Mouse (Mus musculus) MEL-GATA-1-ER (cell line): ENCODE results near the gene Dnah2.
"Not testable (repeated sequence)": the region's sequence is repeated elsewhere in the genome, so short reads cannot be mapped to it uniquely, and the experiment has no call there.

Source experiments
- DNase-seq: peaks from one replicate; pipeline ENCODE4 v3.0.0-alpha.2; 2012; ENCODE audit warnings: low read depth; ENCODE audit errors: extremely low read depth

The Dnah2 gene

DNA sequence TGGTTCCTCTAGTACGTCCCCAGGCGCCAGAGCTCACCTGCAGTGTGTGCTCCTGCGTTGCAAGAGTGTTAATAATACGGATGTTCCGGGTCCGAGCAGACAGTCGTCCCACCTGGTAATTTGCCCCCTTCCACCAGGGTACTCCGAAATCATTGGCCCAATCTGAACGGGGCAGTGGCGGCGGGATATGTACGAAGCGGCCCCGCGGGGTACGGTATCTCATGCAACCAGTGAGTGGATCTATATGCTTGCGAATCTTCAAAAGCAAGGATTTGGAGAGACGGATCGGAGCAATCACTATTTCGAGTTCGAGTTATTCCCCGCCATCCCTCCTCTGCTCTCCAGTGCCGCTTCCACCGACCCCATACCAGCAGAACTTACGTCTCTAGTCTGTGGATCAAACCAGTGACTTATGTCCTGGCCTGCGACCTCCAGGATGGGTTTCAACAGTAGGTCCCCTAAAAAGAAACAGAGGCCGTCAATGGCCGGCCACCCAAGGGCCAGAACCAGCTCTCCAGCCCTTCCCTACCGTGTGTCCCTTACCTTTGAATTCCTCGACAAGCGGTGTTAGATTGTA, 154.2 kb downstream of the Dnah2 start:
- not testable (repeated sequence) for DNase-seq

DNA sequence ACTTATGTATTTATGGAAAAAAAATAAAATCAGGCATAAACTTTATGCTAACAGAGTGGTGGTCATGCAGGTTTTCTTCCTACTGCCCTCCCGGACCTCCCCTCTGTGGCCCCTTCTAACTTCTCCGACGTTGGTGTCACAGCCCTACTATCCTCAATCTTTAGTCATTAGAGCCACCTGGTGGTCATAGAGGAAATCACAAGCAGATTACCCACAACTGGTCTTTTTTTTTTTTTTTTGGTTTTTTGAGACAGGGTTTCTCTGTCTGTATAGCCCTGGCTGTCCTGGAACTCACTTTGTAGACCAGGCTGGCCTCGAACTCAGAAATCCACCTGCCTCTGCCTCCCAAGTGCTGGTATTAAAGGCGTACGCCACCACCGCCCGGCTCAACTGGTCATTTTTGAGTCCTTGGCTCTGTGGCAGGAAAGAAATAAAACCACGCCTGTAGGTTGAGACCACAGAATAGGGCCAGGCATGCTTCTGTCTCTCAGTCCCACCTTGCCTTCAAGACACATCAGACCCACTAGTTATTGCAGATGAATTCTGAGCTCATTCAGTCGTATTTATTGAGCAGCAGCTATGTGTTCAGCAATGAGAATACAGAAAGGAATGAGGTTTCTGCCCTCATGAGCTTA, 158.4 kb downstream of the Dnah2 start:
- no peak for DNase-seq

DNA sequence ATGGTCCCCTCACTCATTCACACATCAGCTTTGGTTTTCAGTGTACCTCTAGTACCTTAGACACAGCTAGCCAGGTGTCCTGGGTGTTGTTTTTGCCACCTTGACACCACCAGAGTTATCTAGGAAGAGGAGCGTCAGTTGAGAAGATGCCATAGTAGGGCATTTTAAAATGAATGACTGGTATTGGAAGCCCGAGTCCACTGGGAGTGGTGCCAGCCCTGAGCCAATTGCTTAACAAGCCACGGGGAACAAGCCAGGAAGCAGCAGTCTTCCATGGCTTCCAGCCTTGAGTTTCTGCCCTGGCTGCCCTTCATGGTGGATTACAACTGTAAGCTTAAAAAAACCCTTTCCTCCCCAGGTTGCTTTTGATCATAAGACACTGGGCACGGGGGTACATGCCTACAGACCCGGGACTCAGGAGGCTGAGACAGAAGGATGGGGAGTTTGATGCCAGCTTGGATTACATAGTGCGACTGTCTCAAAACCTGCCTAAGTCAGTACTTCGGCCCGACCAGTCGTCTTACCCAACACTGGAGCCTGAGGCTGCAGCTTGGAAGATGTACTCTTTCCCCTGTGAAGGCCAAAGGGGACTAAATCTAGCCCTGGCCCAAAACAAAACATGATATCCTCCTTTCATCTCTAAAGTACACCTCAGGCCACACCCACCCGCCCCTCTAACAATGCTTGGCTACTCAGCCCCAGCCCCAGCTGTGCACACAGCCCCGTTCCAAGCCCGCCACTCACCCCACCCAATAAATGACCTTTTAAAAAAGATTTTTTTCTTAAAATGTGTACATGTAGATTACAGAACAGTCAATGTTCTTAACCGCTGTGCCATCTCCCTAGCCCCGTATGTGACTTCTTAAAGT, 159.1 kb downstream of the Dnah2 start:
- no peak for DNase-seq

DNA sequence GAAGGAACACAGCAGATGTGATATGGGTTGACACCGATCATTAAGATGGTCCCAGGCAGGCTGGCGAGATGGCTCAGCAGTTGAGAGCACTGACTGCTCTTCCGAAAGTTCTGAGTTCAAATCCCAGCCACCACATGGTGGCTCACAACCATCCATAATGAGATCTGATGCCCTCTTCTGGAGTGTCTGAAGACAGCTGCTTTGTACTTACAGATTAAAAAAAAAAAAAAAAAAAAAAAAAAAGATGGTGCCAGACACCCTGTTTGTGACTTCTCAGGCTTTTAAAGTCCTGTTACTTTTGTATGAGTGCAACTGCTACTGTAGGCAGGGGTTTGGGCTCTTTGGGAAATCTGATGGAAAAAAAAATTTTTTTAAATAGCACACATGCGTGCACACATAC, 160.2 kb downstream of the Dnah2 start:
- no peak for DNase-seq

DNA sequence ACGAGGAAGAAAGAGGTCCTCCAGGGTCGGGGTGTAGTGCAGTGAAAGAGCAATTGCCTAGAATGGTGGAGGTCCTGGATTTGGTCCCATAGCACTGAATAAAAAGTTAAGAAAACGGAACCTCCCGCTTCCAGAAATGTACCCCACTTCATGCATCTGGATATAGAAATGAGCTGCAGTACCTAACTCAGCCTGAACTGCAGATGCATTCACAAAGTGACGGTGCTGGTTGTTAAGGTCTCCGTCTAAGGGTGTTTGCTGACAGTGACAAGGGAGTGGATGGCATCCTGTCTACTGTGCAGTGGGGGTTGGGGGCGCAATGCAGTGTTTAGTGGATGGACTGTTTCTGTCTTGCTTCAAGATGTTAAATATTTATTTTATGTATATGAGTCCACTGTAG, 162.2 kb downstream of the Dnah2 start:
- DNase-seq, result no peak

DNA sequence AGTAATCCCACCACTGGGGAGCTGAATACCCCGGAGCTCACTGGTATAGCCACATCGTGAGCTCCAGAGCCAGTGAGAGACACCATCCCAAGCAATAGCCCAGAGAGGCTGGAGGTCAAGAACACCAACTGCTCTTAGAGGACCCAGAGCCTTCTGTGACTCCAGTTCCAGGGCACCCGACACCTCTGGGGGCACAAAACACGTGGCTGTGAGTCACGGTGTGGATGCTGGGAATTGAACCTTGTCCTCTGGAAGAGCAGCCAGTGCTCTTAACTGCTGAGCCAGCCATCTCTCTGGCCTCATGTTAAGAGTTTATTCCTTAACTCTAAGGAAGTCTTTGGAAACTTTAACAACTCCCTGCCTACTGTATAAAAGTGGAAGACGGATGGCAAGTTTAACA, 163.9 kb downstream of the Dnah2 start:
- no peak for DNase-seq

DNA sequence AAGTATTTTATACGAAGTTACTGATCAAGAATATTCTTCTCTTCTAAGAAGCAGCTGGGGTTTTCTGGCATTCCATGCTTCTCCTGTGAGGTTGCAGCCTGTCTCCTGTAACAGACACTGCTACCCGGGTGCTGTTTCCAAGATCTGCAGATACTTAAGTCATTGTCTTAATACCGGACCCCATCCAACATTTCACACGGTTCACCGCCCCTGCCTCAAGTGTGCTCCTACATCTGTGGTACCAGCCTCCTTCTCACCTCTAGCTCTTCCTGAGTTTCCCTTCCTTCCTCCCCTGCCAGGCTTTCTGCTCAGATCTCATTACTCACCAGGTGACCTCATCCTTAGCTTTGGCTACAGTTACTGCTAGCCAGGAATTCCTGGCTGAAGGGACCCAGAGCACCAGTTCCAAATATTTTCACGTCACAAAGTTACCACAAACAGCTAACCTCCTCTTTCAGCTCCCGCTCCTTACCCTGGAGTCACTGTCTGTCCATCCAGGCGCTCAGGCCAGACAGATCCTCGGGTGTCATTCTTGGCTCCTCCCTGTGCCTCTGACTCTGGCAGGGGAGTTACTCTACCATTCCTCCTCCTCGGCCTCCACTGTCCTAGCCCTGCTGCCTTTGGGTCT, 166.3 kb downstream of the Dnah2 start:
- DNase-seq, result no peak

DNA sequence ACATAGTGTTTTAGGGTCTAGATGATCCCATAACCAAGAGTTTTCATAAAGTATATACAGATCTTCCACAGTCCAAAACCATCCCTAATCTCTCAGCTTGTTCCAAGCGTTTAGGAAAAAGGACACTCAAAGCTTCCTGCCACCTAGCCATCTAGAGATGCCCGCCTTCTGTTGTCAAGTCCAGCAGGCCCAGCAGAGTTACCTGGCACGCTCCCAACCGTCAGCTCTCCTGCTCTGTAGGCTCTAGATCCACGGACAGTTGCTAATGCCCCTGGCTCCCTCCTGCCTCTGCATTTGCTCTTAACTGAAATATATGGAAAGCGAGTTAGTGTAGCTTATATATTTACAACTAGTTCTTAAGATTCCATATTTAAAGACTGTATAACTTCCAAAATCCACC, 167.6 kb downstream of the Dnah2 start:
- DNase-seq, result no peak

DNA sequence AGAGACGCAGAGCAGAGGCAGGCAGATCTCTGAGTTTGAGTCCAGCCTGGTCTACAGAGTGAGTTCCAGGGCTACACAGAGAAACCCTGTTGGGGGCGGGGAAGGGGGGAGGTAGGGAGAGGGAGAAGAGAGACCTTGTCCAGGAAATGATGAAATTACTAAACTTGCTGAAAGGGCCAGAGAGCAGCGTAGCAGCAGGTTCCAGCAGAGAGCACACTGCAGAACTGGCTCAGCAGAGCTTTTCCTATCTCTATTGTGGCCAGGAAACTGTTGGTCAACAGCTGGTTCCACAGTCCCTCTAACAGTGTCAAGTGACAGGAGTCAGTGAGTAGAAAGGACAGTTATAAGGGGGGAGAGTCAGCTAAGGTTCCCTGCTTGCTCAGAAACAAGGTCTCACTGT, 169.3 kb downstream of the Dnah2 start:
- DNase-seq, result no peak

DNA sequence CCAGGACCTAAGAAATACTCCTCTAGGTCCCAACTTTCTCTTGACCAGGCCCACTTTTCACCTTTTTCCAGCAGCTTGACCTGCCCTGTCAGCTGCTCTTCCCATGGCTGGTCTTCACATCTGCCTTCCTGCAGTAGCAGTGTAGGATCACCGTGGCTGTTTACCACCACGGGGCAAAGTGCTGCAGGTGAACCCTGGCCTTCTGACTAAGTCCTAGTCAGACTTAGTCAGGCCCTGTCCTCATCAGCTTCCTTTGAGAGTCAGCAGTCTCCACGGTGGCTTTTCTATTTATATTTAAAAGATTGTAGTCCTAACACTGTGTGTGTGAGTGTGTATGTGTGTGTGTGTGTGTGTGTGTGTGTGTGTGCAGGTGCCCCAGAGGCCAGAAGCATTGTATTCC, 171.1 kb downstream of the Dnah2 start:
- DNase-seq, result no peak

DNA sequence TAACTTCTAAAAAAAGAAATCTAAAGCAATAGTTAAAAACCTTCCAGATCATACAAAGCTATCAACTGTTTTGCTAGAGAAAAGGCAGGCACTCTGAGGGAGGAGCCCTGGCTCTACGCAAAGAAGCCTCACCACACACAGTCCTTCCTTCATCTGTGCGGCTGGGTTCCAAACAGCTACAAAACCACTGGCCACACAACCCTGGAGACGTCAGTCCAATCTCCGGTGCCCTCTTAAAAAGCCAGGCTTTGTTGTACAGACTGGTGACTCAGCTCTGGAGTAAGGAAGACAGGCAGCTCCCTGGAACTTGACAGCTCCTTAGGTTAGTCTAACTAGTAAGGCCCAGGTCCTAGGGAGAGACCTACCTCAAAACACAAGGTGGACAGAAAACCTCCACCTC, 173.3 kb downstream of the Dnah2 start:
- no peak for DNase-seq

DNA sequence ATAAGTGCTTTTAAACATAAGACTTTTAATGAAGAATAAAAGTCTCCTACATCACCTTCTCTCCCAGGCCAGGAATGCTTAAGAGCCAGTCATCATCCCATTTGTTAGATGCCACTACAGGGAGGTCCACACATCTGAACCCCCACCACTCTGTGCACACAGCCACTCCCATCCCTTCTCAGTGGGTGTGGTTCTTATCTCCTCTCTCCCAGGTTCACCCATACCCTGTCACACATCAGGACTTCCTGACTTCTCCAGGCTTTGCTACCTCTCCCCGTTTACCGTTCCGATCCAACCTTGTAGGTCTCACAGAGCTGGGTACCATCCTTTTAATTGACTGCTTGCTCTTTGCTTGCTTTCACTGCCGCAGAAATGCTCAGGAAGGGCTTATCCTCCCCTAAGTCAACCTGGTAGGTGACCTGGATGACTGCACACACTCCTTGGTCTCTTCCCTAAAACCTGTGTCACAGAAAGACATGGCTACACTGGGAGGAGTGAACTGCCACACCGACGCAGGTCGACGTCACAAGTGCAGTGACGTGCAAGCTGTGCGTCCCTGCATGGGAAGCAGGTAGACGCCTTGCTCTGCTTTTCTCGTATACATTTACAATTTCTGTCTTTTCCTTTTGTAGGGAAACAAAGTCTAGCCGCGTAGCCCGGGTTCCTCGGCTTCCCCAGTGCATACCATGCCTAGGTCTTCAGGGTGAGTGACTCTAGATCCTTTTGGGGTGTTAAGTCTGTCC, 175.5 kb downstream of the Dnah2 start:
- DNase-seq, result peak; percentile 84

DNA sequence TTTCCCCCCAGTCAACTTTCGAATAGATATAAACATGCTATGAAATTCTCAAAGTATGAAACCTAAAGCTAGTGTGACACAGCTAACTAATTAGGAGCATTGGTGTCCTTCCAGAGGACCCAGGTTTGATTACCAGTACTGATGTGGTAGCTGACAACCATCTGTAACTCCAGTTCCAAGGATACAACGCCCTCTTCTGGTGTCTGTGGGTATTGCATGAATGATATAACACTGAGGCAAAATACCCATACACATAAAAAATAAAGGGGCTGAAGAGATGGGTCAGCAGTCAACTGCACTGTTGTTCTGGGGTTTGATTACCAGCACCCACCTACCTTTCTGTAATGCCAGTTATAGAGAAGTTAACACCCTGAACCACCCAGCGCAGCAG, 176.1 kb downstream of the Dnah2 start:
- no peak for DNase-seq

DNA sequence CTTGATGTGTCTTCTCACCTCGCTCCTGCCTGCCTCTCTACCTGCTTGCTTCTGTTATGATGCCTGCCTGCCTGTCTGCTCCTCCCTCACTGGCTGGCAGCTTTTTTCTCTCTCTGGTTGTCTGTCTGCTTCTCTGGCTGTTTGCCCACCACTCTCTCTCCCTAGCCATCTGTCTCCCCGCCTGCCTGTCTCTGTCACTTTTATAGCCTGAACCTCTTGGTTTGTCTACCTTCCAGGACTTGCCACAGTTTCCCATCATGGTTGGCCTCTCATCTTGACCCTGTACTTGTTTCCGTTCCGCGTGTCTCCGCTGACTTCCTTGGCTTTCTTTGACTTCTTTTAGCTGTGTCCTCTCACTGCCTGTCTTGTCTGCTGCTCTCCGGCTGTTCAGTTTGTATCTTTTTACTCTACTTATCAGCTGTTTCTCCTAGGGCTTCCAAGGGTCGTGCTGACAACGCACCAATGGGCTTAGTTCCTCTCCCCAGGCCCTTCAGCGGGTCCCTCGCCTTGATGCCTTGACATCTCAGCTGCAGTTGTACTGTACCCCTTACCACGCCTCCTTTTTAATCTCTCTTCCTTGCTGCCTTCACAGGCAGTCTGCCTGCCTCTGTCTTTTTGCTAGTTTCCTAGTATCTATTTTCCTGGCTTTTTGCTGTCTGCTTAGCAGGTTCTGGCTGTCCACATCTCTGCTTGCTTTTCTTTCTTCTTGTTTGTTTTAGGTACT, 176.7 kb downstream of the Dnah2 start:
- DNase-seq, result peak; percentile 85

DNA sequence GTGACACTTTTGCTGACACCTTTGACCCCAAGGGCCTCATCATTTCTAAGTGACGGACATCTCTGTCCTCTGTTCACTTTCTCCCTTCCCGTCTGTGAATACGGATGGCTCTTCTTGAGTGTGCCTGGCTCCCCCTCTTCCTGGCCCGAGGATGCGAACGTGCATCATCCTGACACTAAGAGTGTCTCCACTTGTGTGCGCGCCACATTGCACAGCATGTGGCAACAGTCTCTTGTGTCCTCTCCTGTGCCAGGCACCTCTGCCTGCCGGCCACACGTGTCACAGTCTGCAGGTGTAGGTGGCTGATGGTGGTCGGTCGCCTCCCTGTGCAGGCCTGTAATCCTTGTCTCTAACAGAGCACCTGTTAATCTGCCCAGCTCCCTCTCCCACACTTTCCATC, 177.3 kb downstream of the Dnah2 start:
- no peak for DNase-seq

DNA sequence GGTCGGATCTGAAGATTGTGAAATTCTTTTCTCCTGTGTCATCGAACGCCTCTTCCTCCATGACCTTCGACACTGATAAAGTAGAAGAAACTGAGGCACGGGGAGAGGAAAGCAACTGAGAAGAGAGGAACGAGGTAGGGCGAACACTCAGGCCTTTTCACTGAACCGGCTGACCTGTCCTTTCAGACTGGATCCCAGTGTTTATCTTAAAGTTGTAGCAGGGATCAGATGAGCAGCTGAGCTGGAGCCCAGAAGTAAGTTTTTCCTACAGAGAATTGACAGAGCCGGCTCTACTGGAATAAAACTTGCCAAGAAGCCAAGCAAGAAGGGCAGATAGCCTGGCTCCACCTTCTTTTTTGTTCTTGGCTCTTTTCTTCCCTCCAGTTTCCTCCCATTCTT, 178.1 kb downstream of the Dnah2 start:
- DNase-seq, result no peak
